Mouse (Mus musculus) kidney, adult 9 months (tissue): ENCODE data around the gene Pigs.

ENCODE experiments used
- DNase-seq: peaks from one replicate; pipeline ENCODE4 v3.0.0; 2022

Pigs gene

DNA sequence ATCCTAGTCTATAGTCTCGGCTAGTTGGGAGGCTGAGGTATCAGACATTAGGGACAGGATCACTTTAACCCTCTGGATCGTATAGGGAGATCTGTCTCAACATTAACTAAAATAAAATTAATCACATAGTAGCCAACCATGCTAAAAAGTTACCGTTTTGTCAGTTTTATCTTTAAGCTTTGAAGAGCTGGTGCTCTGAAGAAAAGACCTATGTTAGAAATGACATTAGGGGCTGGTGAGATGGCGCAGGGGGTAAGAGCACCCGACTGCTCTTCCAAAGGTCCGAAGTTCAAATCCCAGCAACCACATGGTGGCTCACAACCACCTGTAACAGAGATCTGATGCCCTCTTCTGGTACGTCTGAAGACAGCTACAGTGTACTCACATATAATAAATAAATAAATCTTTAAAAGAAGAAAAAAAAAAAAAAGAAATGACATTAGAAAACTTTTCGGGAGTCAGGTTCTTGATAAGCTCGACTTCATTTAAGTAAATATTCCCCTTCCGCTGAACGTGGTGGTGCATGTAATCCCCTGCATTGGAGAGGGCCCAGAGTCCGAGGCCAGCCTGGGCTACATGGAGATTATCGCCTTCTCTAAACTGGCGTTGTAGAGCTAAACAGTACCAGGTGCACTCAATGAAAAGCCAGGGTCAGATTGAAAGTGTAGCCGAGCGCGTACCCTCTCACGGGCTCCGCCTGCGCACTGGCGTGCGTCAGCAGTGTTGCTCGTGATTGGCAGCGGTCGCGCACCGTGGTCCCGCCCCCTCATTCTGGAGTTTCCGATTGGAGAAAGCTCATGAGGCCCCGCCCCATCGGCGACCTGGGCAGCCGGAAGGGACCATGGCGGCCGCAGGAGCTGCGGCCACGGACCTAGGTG is at the start of gene Pigs:
Gene Pigs, plus strand, starts transcription at position 782 of the 878 bp plus-strand sequence.
- DNase-seq = peak; percentile 98

DNA sequence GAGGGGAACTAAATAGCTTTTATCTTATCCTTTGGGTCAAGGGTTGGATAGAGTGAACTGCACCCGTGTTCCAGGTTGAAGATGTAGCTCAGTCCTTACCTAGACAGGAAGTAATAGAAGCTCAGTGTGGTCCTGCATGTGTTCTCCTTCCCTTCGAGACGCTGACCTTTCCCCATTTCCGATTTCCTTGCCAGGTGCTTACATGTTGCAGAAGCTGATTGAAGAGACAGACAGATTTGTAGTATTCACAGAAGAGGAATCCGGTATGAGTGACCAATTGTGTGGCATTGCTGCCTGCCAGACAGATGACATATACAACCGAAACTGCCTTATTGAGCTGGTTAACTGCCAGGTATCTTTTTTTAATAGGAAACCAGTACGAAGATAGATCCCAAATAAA is 49.4 kb upstream of the Pigs start:
- DNase-seq = no peak

- DNase-seq = no peak
Measured at GRCm38 (mm10) chr11:78279586-78279985, 48.6 kb upstream of the Pigs start.

DNA sequence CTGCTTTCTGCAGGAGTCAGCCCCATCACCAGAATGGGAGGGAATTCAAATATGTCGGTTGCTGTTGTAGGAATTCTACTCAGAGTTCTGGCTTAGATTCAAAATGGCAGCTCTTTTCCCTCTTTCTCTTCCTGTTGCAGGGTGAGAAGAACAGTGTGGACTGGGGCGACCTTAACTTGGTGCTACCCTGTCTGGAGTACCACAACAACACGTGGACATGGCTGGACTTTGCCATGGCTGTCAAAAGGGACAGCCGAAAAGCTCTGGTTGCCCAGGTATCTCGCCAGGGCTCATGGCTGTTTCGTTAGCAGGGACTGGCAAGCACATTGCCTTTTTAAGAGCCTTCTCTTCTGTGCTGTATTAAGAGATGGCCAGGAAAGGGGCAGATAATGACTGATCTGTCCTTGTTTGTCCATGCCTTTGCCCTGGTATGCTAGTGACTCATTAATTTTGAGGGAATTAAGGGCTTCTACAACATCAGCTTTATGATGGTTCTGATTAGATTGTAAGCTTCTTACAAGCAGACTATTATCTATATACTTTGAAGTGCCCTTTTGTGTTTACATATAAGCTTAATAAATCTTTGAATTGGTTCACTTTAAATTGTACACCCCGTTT is 39.0 kb upstream of the Pigs start:
- DNase-seq = no peak

GRCm38 (mm10) chr11:78290654-78291053 is 37.6 kb upstream of the Pigs start, which contains the start of gene BC030499:
Gene BC030499 (plus strand): TSS chr11:78290841.
- no peak for DNase-seq

DNA sequence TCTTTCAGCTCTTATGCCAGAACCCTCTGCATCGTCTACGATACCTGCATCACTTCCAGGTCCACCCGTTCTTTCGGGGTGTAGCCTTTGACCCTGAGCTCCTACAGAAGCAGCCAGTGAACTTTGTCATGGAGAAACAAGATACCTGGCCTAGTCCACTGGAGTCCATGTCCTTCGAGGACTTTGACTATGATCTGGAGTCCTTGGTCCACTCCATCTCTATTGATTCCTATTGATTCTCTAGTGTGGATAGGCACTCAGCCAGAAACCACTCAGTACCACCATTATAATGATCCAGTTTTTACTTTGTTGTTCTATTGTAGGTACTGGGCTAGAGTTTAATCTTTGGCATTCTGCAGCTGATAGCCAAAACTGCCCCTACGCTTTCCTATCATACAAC is 33.6 kb upstream of the Pigs start:
- no peak for DNase-seq

DNA sequence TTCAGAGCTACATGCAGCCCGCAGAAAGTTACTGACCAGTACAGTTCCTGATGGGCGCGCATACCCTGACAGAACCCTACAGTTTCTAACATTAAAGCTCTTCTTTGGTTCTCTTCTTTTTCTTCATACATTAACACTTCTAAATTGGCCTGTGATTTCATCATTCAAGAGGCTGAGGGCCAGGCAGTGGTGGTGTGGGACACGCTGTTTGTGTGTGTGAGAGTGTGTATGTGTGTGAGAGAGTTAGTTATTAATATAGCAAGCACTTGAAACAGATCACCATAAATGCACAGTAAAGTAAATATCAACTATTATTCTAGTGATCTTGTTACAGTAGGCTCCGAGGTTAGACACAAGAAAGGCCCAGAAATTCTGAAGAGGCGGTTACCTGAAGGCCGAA is 27.3 kb upstream of the Pigs start:
- no peak for DNase-seq

GRCm38 (mm10) chr11:78301357-78302084 is 26.7 kb upstream of the Pigs start, which contains the start of gene Spag5:
Gene Spag5 (plus strand): TSS chr11:78301529.
- peak; percentile 91 for DNase-seq

DNA sequence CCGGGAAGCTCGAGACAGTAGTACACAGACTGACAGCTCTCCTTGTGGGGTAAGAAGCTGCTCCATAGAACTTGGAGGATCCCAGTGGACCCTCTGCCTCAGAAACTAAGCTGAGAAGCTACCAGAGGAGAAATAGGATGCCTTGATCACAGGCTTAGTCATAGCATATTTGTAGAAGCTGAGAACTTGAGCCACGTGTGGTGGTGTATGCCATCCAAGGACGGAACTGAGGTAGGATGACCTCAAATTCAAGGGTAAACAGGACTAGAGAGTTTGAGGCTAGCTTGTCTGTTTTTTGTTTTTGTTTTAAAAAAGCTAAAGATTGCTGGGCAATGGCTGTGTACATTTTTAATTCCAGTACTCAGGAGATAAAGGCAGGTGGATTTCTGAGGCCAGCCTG is 22.9 kb upstream of the Pigs start:
- no peak for DNase-seq

DNA sequence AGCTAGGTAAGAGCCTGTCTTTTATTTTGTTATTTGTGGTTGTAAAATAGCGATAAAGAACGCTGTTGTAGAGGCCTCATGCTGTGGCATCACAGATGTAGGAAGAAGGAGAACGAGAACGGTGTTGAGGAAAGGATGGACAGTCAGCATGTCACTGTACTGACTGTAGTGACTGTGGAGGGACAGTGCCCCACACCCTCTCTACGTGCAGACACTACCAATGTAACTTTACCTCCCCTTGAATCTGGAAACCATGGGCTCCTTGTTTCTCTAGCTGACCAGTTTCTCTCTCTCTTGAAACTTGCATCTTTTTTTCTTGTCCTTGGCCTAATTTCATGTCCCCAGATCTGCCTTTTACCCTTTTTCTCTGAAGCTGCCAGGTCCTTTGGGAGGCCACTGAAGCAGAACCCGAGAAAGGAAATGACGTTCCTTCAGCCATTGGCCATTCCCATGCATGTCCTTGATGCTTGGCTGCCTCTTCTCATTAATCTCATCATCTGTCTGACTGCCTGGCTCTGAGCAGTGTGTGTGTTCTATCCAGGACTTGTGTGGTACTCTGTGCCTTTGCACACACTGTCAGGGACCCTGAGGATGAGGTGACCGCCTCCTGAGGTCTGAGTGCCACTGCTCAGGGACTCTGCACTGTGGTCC is 17.2 kb upstream of the Pigs start:
- DNase-seq = no peak

- no peak for DNase-seq
Measured at GRCm38 (mm10) chr11:78313662-78314061, 14.6 kb upstream of the Pigs start.

DNA sequence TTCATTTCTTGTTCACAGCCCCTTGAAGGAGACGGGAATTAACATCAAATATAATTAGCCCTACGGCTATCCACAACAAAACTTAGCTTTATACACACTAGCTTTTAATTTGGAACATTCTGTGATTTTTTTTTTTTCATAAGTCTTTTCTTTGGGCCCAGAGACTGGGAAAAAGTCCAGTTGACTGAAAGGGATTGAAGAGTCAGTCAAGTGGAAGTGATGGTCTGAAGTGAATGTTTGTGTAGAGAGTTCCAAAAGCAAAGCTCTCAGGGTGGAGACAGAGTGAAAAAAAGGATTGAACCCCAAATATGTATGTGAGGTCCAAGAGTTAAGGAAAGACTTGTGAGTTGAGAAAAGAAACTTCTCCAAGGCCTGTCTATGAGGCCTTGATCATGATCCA is 9.8 kb upstream of the Pigs start:
- DNase-seq = no peak

DNA sequence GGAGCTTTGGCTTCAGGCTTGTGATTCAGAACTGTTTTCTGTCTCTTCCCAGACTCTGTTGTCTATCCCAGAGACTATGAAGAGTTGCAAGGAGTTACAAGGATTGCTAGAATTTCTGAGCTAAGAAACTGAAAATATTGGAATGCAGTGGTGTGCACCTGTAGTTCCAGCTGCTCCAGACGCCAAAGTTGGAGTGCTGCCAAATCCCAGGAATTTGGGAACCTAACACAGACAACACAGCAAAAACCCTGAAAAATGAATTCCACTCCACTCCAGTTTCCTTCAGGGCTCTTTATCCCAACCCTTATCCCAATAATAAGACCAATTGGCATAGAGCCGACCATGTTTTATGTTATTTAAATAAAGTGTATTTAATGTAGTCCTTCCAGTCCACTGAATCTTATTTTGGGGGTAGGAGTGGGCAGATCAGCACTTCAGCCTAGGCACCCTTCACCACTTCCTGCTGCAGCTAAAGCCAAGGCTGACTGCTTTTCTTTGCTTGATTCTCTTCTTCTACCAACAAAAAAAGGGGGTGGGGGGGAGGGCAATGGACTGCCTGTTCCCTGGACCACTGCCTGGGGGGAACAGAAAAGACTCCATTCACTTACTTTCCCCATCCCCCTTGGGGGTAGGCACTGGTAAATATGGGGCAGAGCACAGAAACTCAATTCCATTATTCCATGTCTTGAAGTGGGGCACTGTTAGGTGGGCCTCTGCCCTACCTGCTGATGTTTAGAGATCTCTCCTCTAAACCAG is 6.0 kb upstream of the Pigs start:
- no peak for DNase-seq

GRCm38 (mm10) chr11:78322860-78323259 is 5.4 kb upstream of the Pigs start, which contains the start of gene Aldoc:
Gene Aldoc (plus strand): TSS chr11:78322968.
- DNase-seq = peak; percentile 95

- DNase-seq = no peak
Measured at GRCm38 (mm10) chr11:78324000-78324785, 4.0 kb upstream of the Pigs start.

GRCm38 (mm10) chr11:78324965-78325364 is 3.2 kb upstream of the Pigs start:
- no peak for DNase-seq

- no peak for DNase-seq
Measured at GRCm38 (mm10) chr11:78327215-78327614, 1.0 kb upstream of the Pigs start.

DNA sequence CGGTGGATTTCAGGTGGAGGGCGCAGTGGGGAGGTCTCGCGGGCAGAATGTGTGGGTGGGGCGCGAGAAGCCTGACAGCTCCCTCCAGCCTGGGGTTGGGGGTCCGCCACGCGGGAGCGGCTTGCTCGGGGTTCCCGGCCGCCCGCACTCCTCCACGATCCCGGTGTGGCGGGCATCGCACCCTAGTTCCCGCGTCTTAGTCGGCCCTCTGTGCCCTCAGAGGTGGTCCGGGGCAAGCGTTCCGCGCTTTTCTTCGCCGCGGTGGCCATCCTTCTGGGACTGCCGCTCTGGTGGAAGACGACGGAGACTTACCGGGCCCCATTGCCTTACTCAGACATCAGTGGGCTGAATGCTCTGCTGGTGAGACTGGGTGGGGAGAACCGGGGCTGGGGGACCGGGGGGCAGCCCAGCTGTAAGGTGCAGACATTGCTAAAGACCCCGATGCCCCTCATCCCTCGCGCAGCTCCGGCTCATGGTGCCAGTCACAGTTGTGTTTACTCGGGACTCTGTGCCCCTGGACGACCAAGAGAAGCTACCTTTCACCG is 369 bp downstream of the Pigs start:
- DNase-seq = no peak

DNA sequence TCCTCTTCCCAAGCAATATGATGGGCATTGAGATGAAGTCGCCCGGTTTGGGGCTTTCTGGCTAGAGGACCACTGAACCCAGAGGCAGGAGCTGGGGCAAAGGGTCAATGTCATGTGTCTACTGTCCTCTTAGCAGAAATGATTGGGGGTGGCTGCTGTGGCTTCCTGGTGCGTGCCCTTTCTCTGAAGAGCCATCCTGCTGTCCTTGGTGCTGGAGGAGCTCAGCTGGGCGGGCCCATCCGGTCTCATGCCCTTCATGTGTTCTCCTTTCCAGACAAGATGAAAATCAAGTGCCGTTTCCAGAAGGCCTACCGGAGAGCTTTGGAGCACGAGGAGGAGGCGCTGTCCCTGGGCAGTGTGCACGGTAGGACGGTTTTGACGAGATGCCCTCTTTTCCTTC is 4.5 kb downstream of the Pigs start:
- no peak for DNase-seq

- DNase-seq = no peak
Measured at GRCm38 (mm10) chr11:78333992-78334391, 5.8 kb downstream of the Pigs start.

DNA sequence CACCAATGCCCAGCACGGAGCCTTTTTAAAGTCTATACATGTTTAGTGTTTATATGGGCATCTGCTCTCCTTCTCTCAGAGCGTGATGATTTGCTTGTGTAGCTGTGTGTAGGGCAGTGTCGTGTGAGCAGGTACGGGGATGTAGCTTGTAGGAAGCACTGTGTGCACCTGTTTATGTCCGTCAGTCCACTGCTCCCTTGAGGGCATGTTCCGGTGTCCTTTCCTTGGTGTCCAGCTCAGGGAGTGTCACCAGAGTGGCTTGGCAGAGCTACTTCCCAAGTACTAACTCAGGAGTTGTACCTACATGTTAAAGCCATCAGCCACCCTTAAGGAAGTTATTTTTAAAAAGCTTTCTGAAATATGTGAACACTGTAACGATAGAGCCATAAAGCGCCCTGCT is 8.8 kb downstream of the Pigs start:
- DNase-seq = no peak
